Comparison of ENCODE assay signal across 22 mouse cellular contexts in genomic region chrX:75949694-75950093, GRCm38 (mm10).
DNase-seq lines count a peak whose midpoint lies in the region; ATAC-seq lines count a peak whose summit lies in the region.
"Had no signal": no experiment of that assay in that cellular context is flagged by ENCODE, and none has a peak within 500 bp of the region (broad histone marks: within the 10 kb centered on the region; RNA-seq: fewer than 3 reads in every experiment).

No protein-coding gene starts in this region.

- no peak overlapping the region for H3K4me2 ChIP-seq in hindbrain, embryonic 11.5 days (replicated peaks; ENCODE audit: low read depth, low read length)
- no peak overlapping the region for H3K4me2 ChIP-seq in hindbrain, embryonic 16.5 days (ENCODE audit: low read length)
- no peak overlapping the region for H3K4me2 ChIP-seq in midbrain, embryonic 11.5 days
- no peak overlapping the region for H3K4me2 ChIP-seq in midbrain, embryonic 15.5 days
- H3K4me2 ChIP-seq: forebrain, embryonic 12.5 days; heart, embryonic 15.5 days; kidney, embryonic 15.5 days; limb, embryonic 12.5 days; liver, embryonic 12.5 days; neural tube, embryonic 12.5 days had no signal

- H3K36me3 ChIP-seq in hindbrain, embryonic 11.5 days (ENCODE audit: control insufficient read depth, insufficient read depth, low read length), result no peaks in the 10 kb centered on the region
- no peaks in the 10 kb centered on the region for H3K36me3 ChIP-seq in hindbrain, embryonic 16.5 days (ENCODE audit: control insufficient read depth, insufficient read depth, low read length)
- no peaks in the 10 kb centered on the region for H3K36me3 ChIP-seq in midbrain, embryonic 11.5 days (ENCODE audit: control insufficient read depth, insufficient read depth, low read length)
- no peaks in the 10 kb centered on the region for H3K36me3 ChIP-seq in midbrain, embryonic 15.5 days (replicated peaks)
- H3K36me3 ChIP-seq: forebrain, embryonic 12.5 days; heart, embryonic 15.5 days; kidney, embryonic 15.5 days; limb, embryonic 12.5 days; liver, embryonic 12.5 days; neural tube, embryonic 12.5 days had no signal

- H3K9me3 ChIP-seq in hindbrain, embryonic 11.5 days (ENCODE audit: control insufficient read depth, low read length), result no peaks in the 10 kb centered on the region
- H3K9me3 ChIP-seq in hindbrain, embryonic 16.5 days (ENCODE audit: control insufficient read depth, low read length), result no peaks in the 10 kb centered on the region
- H3K9me3 ChIP-seq in midbrain, embryonic 11.5 days (ENCODE audit: control insufficient read depth, low read length), result no peaks in the 10 kb centered on the region
- no peaks in the 10 kb centered on the region for H3K9me3 ChIP-seq in midbrain, embryonic 15.5 days
- H3K9me3 ChIP-seq: forebrain, embryonic 12.5 days; heart, embryonic 15.5 days; kidney, embryonic 15.5 days; limb, embryonic 12.5 days; liver, embryonic 12.5 days; neural tube, embryonic 12.5 days had no signal

- no peak overlapping the region for H3K9ac ChIP-seq in hindbrain, embryonic 11.5 days (ENCODE audit: low read depth, low read length)
- no peak overlapping the region for H3K9ac ChIP-seq in hindbrain, embryonic 16.5 days (ENCODE audit: low read depth, low read length)
- H3K9ac ChIP-seq in midbrain, embryonic 11.5 days (ENCODE audit: low read length), result no peak overlapping the region
- no peak overlapping the region for H3K9ac ChIP-seq in midbrain, embryonic 15.5 days
- H3K9ac ChIP-seq: forebrain, embryonic 12.5 days; heart, embryonic 15.5 days; kidney, embryonic 15.5 days; limb, embryonic 12.5 days; liver, embryonic 12.5 days; neural tube, embryonic 12.5 days had no signal

- H3K27ac ChIP-seq in hindbrain, embryonic 11.5 days (ENCODE audit: low read depth, low read length), result no peak overlapping the region
- H3K27ac ChIP-seq in hindbrain, embryonic 16.5 days (ENCODE audit: low read depth, low read length), result no peak overlapping the region
- no peak overlapping the region for H3K27ac ChIP-seq in midbrain, embryonic 11.5 days (ENCODE audit: low read depth, low read length)
- H3K27ac ChIP-seq in midbrain, embryonic 15.5 days, result no peak overlapping the region
- H3K27ac ChIP-seq: forebrain, embryonic 12.5 days; heart, adult 2 months; heart, embryonic 15.5 days; kidney, embryonic 15.5 days; limb, embryonic 12.5 days; liver, embryonic 12.5 days; macrophage; neural tube, embryonic 12.5 days had no signal

- no peak overlapping the region for H3K4me3 ChIP-seq in hindbrain, embryonic 11.5 days (ENCODE audit: low read depth, low read length)
- no peak overlapping the region for H3K4me3 ChIP-seq in hindbrain, embryonic 16.5 days (ENCODE audit: low read length)
- no peak overlapping the region for H3K4me3 ChIP-seq in midbrain, embryonic 11.5 days (ENCODE audit: low read depth, low read length)
- no peak overlapping the region for H3K4me3 ChIP-seq in midbrain, embryonic 15.5 days
- H3K4me3 ChIP-seq: forebrain, embryonic 12.5 days; heart, adult 2 months; heart, embryonic 15.5 days; kidney, embryonic 15.5 days; limb, embryonic 12.5 days; liver, embryonic 12.5 days; neural tube, embryonic 12.5 days had no signal

- no peak for ATAC-seq in hindbrain, embryonic 11.5 days (ENCODE audit: low FRiP score)
- no peak for ATAC-seq in hindbrain, embryonic 16.5 days
- no peak for ATAC-seq in midbrain, embryonic 11.5 days (ENCODE audit: low FRiP score)
- ATAC-seq in midbrain, embryonic 15.5 days (replicated peaks), result no peak
- ATAC-seq: intestine, embryonic 16.5 days; liver, embryonic 12.5 days; Patski had no signal

- H3K27me3 ChIP-seq in hindbrain, embryonic 11.5 days (ENCODE audit: control insufficient read depth, insufficient read depth, low read length), result no peaks in the 10 kb centered on the region
- H3K27me3 ChIP-seq in hindbrain, embryonic 16.5 days (replicated peaks; ENCODE audit: control insufficient read depth, insufficient read depth, low read length), result no peaks in the 10 kb centered on the region
- H3K27me3 ChIP-seq in midbrain, embryonic 11.5 days (ENCODE audit: control insufficient read depth, insufficient read depth, low read length), result no peaks in the 10 kb centered on the region
- no peaks in the 10 kb centered on the region for H3K27me3 ChIP-seq in midbrain, embryonic 15.5 days (replicated peaks)
- H3K27me3 ChIP-seq: forebrain, embryonic 12.5 days; heart, embryonic 15.5 days; kidney, embryonic 15.5 days; limb, embryonic 12.5 days; liver, embryonic 12.5 days; neural tube, embryonic 12.5 days; Patski had no signal

- DNase-seq in cerebellum, adult 9-11 months, result peak; percentile 1
- DNase-seq in cerebellum, postnatal 4 days (ENCODE audit: low spot score in 2 of 2), result no peak
- DNase-seq in hindbrain, embryonic 11.5 days (ENCODE audit: low spot score), result peak; percentile 28
- peak; percentile 82 for DNase-seq in midbrain, embryonic 11.5 days (ENCODE audit: low spot score, missing footprints)
- DNase-seq in lung, postnatal 14 days, result peak; percentile 1
- DNase-seq in ovary, postnatal 36 days (ENCODE audit: low spot score), result no peak
- DNase-seq: adrenal gland, adult 8-10 months; cerebellum, adult 9-10 months; gastrocnemius, postnatal 25 days; heart, adult 2 months; thymus, postnatal 14 days had no signal

- H3K4me1 ChIP-seq in hindbrain, embryonic 11.5 days (replicated peaks; ENCODE audit: control insufficient read depth, insufficient read depth, low read length), result no peaks in the 10 kb centered on the region
- no peaks in the 10 kb centered on the region for H3K4me1 ChIP-seq in hindbrain, embryonic 16.5 days (ENCODE audit: control insufficient read depth, insufficient read depth, low read depth, low read length)
- H3K4me1 ChIP-seq in midbrain, embryonic 11.5 days (ENCODE audit: control insufficient read depth, insufficient read depth, low read length), result no peaks in the 10 kb centered on the region
- no peaks in the 10 kb centered on the region for H3K4me1 ChIP-seq in midbrain, embryonic 15.5 days
- H3K4me1 ChIP-seq: forebrain, embryonic 12.5 days; heart, embryonic 15.5 days; kidney, embryonic 15.5 days; limb, embryonic 12.5 days; liver, embryonic 12.5 days; neural tube, embryonic 12.5 days had no signal

Comparison
In these comparisons a context has a peak if more than half of its experiments do, and no peak if none do; other contexts are left out.
1. DNase-seq: peak in cerebellum, adult 9-11 months (single experiment), hindbrain, embryonic 11.5 days (single experiment), midbrain, embryonic 11.5 days (single experiment) and lung, postnatal 14 days (single experiment); none in cerebellum, postnatal 4 days (0 of 2) and ovary, postnatal 36 days (single experiment).